Mouse (Mus musculus) hindlimb bud, embryonic 11.5 days (tissue): ENCODE measurements at regions not wholly inside any gene's neighbourhood (a gene's known extent, or its start where the extent isn't known, plus 50 kb on each side); places are given as distances from the start of the nearest gene placed in this dataset.

Source experiments
- DNase-seq: peaks from one replicate; pipeline ENCODE4 v3.0.0-alpha.2; 2012; ENCODE audit warnings: low read depth, low spot score; ENCODE audit errors: extremely low spot score

- no peak for DNase-seq
These were observed 349.8 kb upstream of the Tmem161b start for GRCm38 (mm10) chr13:83872143-83872819.

- DNase-seq: no peak
These were observed 349.2 kb upstream of the Tmem161b start for GRCm38 (mm10) chr13:83872887-83873286.

- no peak for DNase-seq
These were observed 342.5 kb upstream of the Tmem161b start for GRCm38 (mm10) chr13:83879561-83879960.

- DNase-seq: no peak
These were observed 341.8 kb upstream of the Tmem161b start for GRCm38 (mm10) chr13:83880305-83880704.

- DNase-seq: no peak
These were observed 341.3 kb upstream of the Tmem161b start for GRCm38 (mm10) chr13:83880772-83881171.

- no peak for DNase-seq
These were observed 339.3 kb upstream of the Tmem161b start for GRCm38 (mm10) chr13:83882839-83883238.

GRCm38 (mm10) chr13:83883821-83884220, 338.3 kb upstream of the Tmem161b start:
- no peak for DNase-seq

GRCm38 (mm10) chr13:83884226-83884625, 337.9 kb upstream of the Tmem161b start:
- no peak for DNase-seq

- no peak for DNase-seq
These were observed 337.1 kb upstream of the Tmem161b start for GRCm38 (mm10) chr13:83884766-83885543.

GRCm38 (mm10) chr13:83885729-83886128, 336.4 kb upstream of the Tmem161b start:
- DNase-seq: no peak

GRCm38 (mm10) chr13:83914697-83915096, 307.4 kb upstream of the Tmem161b start:
- DNase-seq: no peak

- no peak for DNase-seq
These were observed 289.3 kb upstream of the Tmem161b start for GRCm38 (mm10) chr13:83932761-83933160.

- no peak for DNase-seq
These were observed 275.6 kb upstream of the Tmem161b start for GRCm38 (mm10) chr13:83946495-83946894.

GRCm38 (mm10) chr13:83951163-83951562, 270.9 kb upstream of the Tmem161b start:
- DNase-seq: no peak

GRCm38 (mm10) chr13:83951808-83952207, 270.3 kb upstream of the Tmem161b start:
- DNase-seq: no peak

GRCm38 (mm10) chr13:83952353-83952752, 269.7 kb upstream of the Tmem161b start:
- DNase-seq: no peak

GRCm38 (mm10) chr13:83952862-83953261, 269.2 kb upstream of the Tmem161b start:
- no peak for DNase-seq

GRCm38 (mm10) chr13:83955701-83956100, 266.4 kb upstream of the Tmem161b start:
- DNase-seq: no peak

- no peak for DNase-seq
These were observed 243.6 kb upstream of the Tmem161b start for GRCm38 (mm10) chr13:83978541-83978940.

- no peak for DNase-seq
These were observed 242.6 kb upstream of the Tmem161b start for GRCm38 (mm10) chr13:83979535-83979934.

GRCm38 (mm10) chr13:83984651-83985331, 237.3 kb upstream of the Tmem161b start:
- DNase-seq: no peak
